Mouse (Mus musculus): ENCODE measurements around the gene Tmem231.

DNA sequence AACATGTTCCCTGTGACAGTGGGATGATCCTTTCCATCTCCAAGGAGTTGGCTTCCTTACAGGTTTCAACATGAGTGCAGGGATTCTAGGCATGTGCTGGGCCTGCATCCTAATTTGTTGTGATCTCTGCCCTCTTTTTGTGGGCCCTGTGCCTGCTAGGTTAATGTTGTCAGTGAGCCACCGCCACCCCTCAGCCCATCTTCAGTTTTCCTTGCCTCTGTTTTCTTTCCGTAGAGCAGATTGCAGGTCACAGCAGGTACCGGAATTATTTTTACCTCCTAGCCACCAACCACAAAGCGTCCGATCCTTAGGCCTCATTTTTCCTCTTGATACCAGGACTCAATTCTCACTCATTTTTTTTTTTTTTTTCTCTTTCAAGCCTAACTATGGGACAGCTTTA lies 18.3 kb upstream of the Tmem231 start:
- TF ChIP-seq CTCF (IDR thresholded peaks at IDR 0.05; ENCODE audit: low read depth) (no peak), EP300 (IDR thresholded peaks at IDR 0.05; ENCODE audit: low read depth) (no peak)

All from heart, postnatal 0 days (tissue).